Mouse (Mus musculus): ENCODE data around the gene Tnfrsf26. TPM values are rescaled to one million over a fixed set of nuclear protein-coding genes. Genes with fewer than 3 reads are reported as not detected.

Gene Tnfrsf26
- total and polyA plus RNA-seq, 2 experiments from 2014 or later, result 0.37 to 0.84 TPM

DNA sequence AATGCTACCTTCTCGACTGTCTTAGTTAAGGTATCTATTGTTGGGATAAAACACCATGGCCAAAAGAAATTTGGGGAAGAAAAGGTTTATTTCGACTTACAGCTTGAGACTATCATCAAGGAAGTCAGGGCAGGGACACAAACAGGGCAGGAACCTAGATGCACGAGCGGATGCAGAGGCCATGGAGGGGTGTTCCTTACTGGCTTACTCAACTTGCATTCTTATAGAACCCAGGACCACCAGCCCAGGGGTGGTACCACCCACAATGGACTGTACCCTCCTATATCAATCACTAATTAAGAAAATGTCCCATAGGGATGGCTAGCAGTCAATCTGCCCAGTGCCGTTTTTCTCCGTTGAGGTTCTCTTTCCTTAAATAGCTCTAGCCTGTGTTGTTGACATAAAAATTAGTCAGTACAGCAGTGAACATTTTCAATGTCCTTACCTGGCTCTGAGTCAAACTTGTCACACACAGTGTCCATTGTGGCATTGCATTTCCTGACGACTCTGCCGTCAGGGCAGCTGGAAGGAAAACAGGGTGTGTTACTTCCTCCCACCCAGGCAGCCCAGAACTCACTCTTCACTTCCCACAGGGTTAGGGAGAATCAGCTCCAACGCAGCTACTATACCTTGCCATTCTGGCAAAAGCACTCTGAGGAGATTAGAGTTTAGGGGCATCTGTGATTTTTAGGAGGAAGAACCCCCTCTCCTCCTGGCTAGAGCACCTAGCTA is 14.0 kb downstream of the Tnfrsf26 start:
- TF ChIP-seq CTCF (IDR thresholded peaks at IDR 0.05; ENCODE audit: low read depth) (no peak), EP300 (IDR thresholded peaks at IDR 0.05; ENCODE audit: low read depth) (no peak)
- Histone ChIP-seq H3K9ac (replicated peaks; ENCODE audit: low read depth, low read length) (no peak overlapping the region), H3K27me3 (ENCODE audit: control insufficient read depth, insufficient read depth, low read length) (no peaks in the 10 kb centered on the region), H3K36me3 (replicated peaks; ENCODE audit: control insufficient read depth, insufficient read depth, low read length) (no peaks in the 10 kb centered on the region), H3K4me3 (ENCODE audit: low read depth, low read length) (no peak overlapping the region), H3K4me1 (ENCODE audit: control insufficient read depth, insufficient read depth) (no peaks in the 10 kb centered on the region; the same call in 1 of the 2 replicates), H3K4me2 (ENCODE audit: low read depth, low read length) (no peak overlapping the region), H3K9me3 (replicated peaks; ENCODE audit: control insufficient read depth, low read length) (no peaks in the 10 kb centered on the region), H3K27ac (ENCODE audit: low read depth) (peak overlapping the region; percentile 74)
- ATAC-seq (ENCODE audit: insufficient read depth, low read depth), result peak; percentile 68
- WGBS, result 29% methylated on average over 9 of the region's 9 CpGs
- DNase-seq (ENCODE audit: low spot score), result peak; percentile 36

DNA sequence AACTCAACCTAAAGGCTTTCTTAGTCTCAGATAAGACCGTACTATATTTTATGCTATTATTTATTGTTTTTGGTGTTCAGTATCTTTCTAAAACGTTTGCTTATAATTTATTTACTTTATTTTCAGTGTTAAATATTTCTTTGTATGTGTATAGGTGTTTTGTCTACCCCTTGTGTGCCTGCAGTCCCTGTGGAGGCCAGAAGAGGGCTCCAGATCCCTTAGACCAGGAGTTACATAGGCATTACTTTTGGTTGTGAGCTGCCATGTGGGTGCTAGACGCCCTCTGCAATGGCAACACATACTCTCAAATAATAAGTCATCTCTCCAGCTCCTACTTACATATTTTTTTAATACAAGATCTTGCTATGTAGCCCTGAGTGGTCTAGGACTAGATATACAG is 16.3 kb downstream of the Tnfrsf26 start:
- Histone ChIP-seq H3K36me3 (replicated peaks; ENCODE audit: control insufficient read depth, insufficient read depth, low read length) (no peaks in the 10 kb centered on the region), H3K27ac (ENCODE audit: low read depth) (no peak overlapping the region), H3K9me3 (replicated peaks; ENCODE audit: control insufficient read depth, low read length) (no peaks in the 10 kb centered on the region), H3K4me2 (ENCODE audit: low read depth, low read length) (no peak overlapping the region), H3K9ac (replicated peaks; ENCODE audit: low read depth, low read length) (no peak overlapping the region), H3K27me3 (ENCODE audit: control insufficient read depth, insufficient read depth, low read length) (no peaks in the 10 kb centered on the region), H3K4me3 (ENCODE audit: low read depth, low read length) (no peak overlapping the region), H3K4me1 (ENCODE audit: control insufficient read depth, insufficient read depth) (no peaks in the 10 kb centered on the region; the same call in 1 of the 2 replicates)
- DNase-seq (ENCODE audit: low spot score) (no peak), ATAC-seq (ENCODE audit: insufficient read depth, low read depth) (no peak)
- WGBS, result 57% methylated on average over 3 of the region's 3 CpGs
- TF ChIP-seq CTCF (IDR thresholded peaks at IDR 0.05; ENCODE audit: low read depth) (no peak), EP300 (IDR thresholded peaks at IDR 0.05; ENCODE audit: low read depth) (no peak)

DNA sequence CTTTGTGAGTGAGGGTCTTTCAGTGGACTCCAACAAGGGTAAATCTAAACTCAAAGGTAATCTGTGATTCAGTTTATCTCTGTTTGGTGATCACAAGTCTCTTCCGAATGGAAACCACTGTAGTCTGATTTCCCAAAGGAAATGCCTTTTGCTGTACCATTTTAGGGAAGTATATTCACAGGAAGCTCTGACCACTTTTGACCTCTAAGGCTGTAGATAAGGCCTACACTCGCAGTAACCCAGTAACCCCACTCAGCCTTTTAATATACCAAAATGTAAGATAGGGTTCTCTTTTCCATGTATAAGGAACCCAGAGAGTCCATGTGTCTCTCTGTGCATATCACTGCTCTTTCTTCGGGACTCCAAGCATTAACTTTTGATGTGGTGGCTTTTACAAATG is 23.2 kb downstream of the Tnfrsf26 start:
- no peak overlapping the region for H3K4me2 ChIP-seq (ENCODE audit: low read depth, low read length)
- no peak overlapping the region for H3K27ac ChIP-seq (ENCODE audit: low read depth)
- no peaks in the 10 kb centered on the region for H3K36me3 ChIP-seq (replicated peaks; ENCODE audit: control insufficient read depth, insufficient read depth, low read length)
- no peak for DNase-seq (ENCODE audit: low spot score)
- no peaks in the 10 kb centered on the region for H3K27me3 ChIP-seq (ENCODE audit: control insufficient read depth, insufficient read depth, low read length)
- 61% methylated on average over 3 of the region's 3 CpGs for WGBS
- no peak overlapping the region for H3K4me3 ChIP-seq (ENCODE audit: low read depth, low read length)
- H3K9ac ChIP-seq (replicated peaks; ENCODE audit: low read depth, low read length), result no peak overlapping the region
- H3K9me3 ChIP-seq (replicated peaks; ENCODE audit: control insufficient read depth, low read length), result no peaks in the 10 kb centered on the region
- no peak for TF ChIP-seq EP300 (IDR thresholded peaks at IDR 0.05; ENCODE audit: low read depth)
- TF ChIP-seq CTCF (IDR thresholded peaks at IDR 0.05; ENCODE audit: low read depth), result no peak
- no peak for ATAC-seq (ENCODE audit: insufficient read depth, low read depth)
- no peaks in the 10 kb centered on the region for H3K4me1 ChIP-seq (ENCODE audit: control insufficient read depth, insufficient read depth)

DNA sequence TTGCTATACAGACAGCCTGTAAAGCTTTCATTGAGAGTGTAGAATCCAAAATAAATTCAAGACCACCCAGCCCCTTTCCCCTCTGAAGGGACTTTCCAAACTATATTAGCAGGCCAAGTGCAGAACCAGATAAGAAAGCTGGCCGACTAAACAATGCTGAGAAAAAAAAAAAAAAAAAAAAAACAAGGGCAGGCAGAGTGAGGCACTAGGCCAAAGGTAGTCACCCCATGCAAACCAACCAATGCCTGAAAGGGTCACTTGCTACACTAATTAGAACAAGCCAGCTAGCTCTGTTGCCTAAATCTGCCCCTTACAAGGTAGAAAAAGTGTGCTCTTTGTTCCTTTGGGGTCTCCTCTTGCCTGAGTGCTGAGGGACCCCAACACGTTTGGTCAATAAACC is 23.6 kb downstream of the Tnfrsf26 start:
- TF ChIP-seq EP300 (IDR thresholded peaks at IDR 0.05; ENCODE audit: low read depth) (no peak), CTCF (IDR thresholded peaks at IDR 0.05; ENCODE audit: low read depth) (no peak)
- peak overlapping the region; percentile 38; the same call in 1 of the 2 replicates for H3K27ac ChIP-seq (ENCODE audit: low read depth)
- H3K9ac ChIP-seq (replicated peaks; ENCODE audit: low read depth, low read length), result no peak overlapping the region
- no peak for DNase-seq (ENCODE audit: low spot score)
- H3K4me3 ChIP-seq (ENCODE audit: low read depth, low read length), result no peak overlapping the region
- H3K9me3 ChIP-seq (replicated peaks; ENCODE audit: control insufficient read depth, low read length), result no peaks in the 10 kb centered on the region
- no peak for ATAC-seq (ENCODE audit: insufficient read depth, low read depth)
- no peaks in the 10 kb centered on the region for H3K36me3 ChIP-seq (replicated peaks; ENCODE audit: control insufficient read depth, insufficient read depth, low read length)
- no peaks in the 10 kb centered on the region for H3K4me1 ChIP-seq (ENCODE audit: control insufficient read depth, insufficient read depth)
- H3K4me2 ChIP-seq (ENCODE audit: low read depth, low read length), result no peak overlapping the region
- WGBS, result 32% methylated on average over 2 of the region's 2 CpGs
- H3K27me3 ChIP-seq (ENCODE audit: control insufficient read depth, insufficient read depth, low read length), result no peaks in the 10 kb centered on the region

DNA sequence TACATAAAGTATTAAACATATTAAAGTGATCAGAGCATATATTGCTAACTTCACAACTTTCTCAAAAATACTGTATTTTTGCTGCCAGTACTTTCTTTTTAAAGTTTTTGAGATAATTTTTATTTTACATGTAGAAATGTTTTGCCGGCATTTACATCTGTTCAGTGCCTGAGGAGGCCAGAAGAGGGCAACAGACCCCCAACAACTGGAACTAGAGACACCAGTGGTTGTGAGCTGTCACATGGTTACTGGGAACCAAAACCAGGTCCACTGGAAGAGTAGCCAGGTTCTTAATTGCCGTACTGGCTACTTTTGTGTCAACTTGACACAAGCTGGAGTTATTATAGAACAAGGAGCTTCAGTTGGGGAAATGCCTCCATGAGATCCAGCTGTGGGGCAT is 26.8 kb downstream of the Tnfrsf26 start:
- H3K4me1 ChIP-seq (ENCODE audit: control insufficient read depth, insufficient read depth), result peaks cover 8% of the 10 kb centered on the region
- WGBS, result 70% methylated on average over 2 of the region's 2 CpGs
- TF ChIP-seq EP300 (IDR thresholded peaks at IDR 0.05; ENCODE audit: low read depth) (no peak), CTCF (IDR thresholded peaks at IDR 0.05; ENCODE audit: low read depth) (0 out of 2 replicates have a peak, but pooled peaks have one; percentile 11)
- H3K4me2 ChIP-seq (ENCODE audit: low read depth, low read length), result no peak overlapping the region
- no peaks in the 10 kb centered on the region for H3K27me3 ChIP-seq (ENCODE audit: control insufficient read depth, insufficient read depth, low read length)
- H3K36me3 ChIP-seq (replicated peaks; ENCODE audit: control insufficient read depth, insufficient read depth, low read length), result no peaks in the 10 kb centered on the region
- H3K4me3 ChIP-seq (ENCODE audit: low read depth, low read length), result no peak overlapping the region
- no peak for DNase-seq (ENCODE audit: low spot score)
- no peaks in the 10 kb centered on the region for H3K9me3 ChIP-seq (replicated peaks; ENCODE audit: control insufficient read depth, low read length)
- no peak overlapping the region for H3K27ac ChIP-seq (ENCODE audit: low read depth)
- no peak for ATAC-seq (ENCODE audit: insufficient read depth, low read depth)
- H3K9ac ChIP-seq (replicated peaks; ENCODE audit: low read depth, low read length), result no peak overlapping the region
